Mouse (Mus musculus): Measurements from ENCODE around the gene Foxr2. TPM values are rescaled to one million over a fixed set of nuclear protein-coding genes. Genes with fewer than 3 reads are reported as not detected.

Foxr2 gene
- polyA plus RNA-seq, 1 experiment from 2014 or later: not detected

Other genes with a start within 250 kb of the Foxr2 start
- gene Usp51, start 112.3 kb upstream of the Foxr2 start, polyA plus RNA-seq (2014; fragmentation: Nextera tagmentation; extraction: Ambion mirVana): 1.1 and 1.4 TPM in 2 replicates
- gene Mageh1, start 81.2 kb upstream of the Foxr2 start, polyA plus RNA-seq (2014; fragmentation: Nextera tagmentation; extraction: Ambion mirVana): 53.6 and 56.1 TPM in 2 replicates
- 1.4 and 2.0 TPM in 2 replicates for gene Rragb, start 21.2 kb downstream of the Foxr2 start, polyA plus RNA-seq (2014; fragmentation: Nextera tagmentation; extraction: Ambion mirVana)
- 1.6 and 2.8 TPM in 2 replicates for gene Klf8, start 118.7 kb downstream of the Foxr2 start, polyA plus RNA-seq (2014; fragmentation: Nextera tagmentation; extraction: Ambion mirVana)